In the genomic region with DNA sequence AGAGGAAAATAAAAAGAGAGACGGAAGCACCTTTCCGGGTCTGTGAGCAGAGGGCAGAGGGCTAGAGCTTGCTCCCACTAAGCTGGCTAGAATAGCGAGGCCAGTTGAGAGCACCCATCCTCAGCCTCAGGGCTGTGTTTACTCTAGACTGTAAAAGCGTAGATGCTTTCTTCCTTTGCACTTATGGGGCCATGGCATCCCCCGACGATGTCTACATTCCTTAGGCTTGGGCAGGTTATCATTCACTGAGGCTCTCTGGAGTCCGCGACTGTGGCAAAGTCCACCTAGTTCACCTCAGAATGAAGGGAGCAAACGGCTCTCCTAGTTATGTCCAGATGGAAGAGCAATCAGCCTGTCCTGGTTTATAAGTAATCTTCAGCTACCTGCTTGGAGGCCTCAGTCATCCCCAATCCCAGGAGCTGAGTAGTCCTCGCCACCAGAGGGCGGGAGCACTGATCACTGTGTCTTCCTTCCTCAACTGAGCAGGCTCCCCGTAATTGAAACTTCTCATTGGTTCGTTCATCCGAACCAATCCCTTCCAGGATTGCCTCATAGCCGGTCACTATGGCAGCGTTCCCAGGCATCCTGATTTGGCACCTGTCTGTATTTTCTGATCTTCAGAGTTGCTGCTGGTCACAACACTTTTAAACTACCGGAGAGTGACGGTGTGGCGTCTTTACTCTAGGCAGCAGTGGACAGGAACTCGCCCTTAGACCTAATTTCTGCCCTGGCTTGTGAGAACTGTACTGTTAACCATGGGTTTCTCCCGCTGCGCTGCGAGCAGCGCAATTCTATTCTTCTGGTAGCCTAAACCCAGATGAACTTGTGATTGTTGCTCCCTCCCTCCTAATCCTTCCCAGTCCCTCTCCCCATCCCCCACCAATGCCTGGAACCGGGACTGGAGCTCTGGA, we compare ENCODE assay signal across 9 mouse cellular contexts. TPM values are rescaled to one million over a fixed set of nuclear protein-coding genes. Genes with fewer than 3 reads are reported as not detected.
DNase-seq lines count a peak whose midpoint lies in the region; ATAC-seq and TF ChIP-seq lines count a peak whose summit lies in the region.
"Had no signal": no experiment of that assay in that cellular context is flagged by ENCODE, and none has a peak within 500 bp of the region (broad histone marks: within the 10 kb centered on the region; RNA-seq: fewer than 3 reads in every experiment).

No protein-coding gene starts in this region.

- H3K36me3 ChIP-seq in forebrain, embryonic 14.5 days (ENCODE audit: control insufficient read depth, insufficient read depth, low read length): no peaks in the 10 kb centered on the region
- no peaks in the 10 kb centered on the region for H3K36me3 ChIP-seq in heart, postnatal 0 days (replicated peaks; ENCODE audit: control insufficient read depth, insufficient read depth, low read length)
- H3K36me3 ChIP-seq in liver, embryonic 12.5 days: no peaks in the 10 kb centered on the region
- H3K36me3 ChIP-seq in stomach, embryonic 14.5 days (ENCODE audit: control insufficient read depth, insufficient read depth, low read length): no peaks in the 10 kb centered on the region

- peak overlapping the region; percentile 72 for H3K4me2 ChIP-seq in forebrain, embryonic 14.5 days (ENCODE audit: low read length)
- peak overlapping the region; percentile 65 for H3K4me2 ChIP-seq in heart, postnatal 0 days (ENCODE audit: low read depth, low read length)
- peak overlapping the region; percentile 62 for H3K4me2 ChIP-seq in liver, embryonic 12.5 days
- H3K4me2 ChIP-seq in stomach, embryonic 14.5 days (replicated peaks; ENCODE audit: low read depth, low read length): peak overlapping the region; percentile 76

- peak; percentile 96 for ATAC-seq in forebrain, embryonic 14.5 days
- peak; percentile 94 for ATAC-seq in heart, postnatal 0 days (ENCODE audit: insufficient read depth, low read depth)
- ATAC-seq in liver, embryonic 12.5 days: peak; percentile 54; the same call in 1 of the 2 replicates
- peak; percentile 85 for ATAC-seq in stomach, embryonic 14.5 days (ENCODE audit: insufficient number of reproducible peaks, insufficient read depth, low FRiP score, low read depth)
- ATAC-seq: Patski had no signal

- no peaks in the 10 kb centered on the region for H3K9me3 ChIP-seq in forebrain, embryonic 14.5 days (replicated peaks; ENCODE audit: control insufficient read depth, low read length)
- no peaks in the 10 kb centered on the region for H3K9me3 ChIP-seq in heart, postnatal 0 days (replicated peaks; ENCODE audit: control insufficient read depth, low read length)
- H3K9me3 ChIP-seq in liver, embryonic 12.5 days (replicated peaks): no peaks in the 10 kb centered on the region
- H3K9me3 ChIP-seq in stomach, embryonic 14.5 days (ENCODE audit: control insufficient read depth, low read depth, low read length): no peaks in the 10 kb centered on the region

- peak; percentile 80 for TF ChIP-seq CTCF in heart, postnatal 0 days (IDR thresholded peaks at IDR 0.05; ENCODE audit: low read depth)

- peaks cover 8% of the 10 kb centered on the region for H3K4me1 ChIP-seq in forebrain, embryonic 14.5 days (ENCODE audit: control insufficient read depth, insufficient read depth, low read length)
- H3K4me1 ChIP-seq in heart, postnatal 0 days (ENCODE audit: control insufficient read depth, insufficient read depth): peaks cover 7% of the 10 kb centered on the region; the same call in 1 of the 2 replicates
- peaks cover 8% of the 10 kb centered on the region; the same call in 1 of the 2 replicates for H3K4me1 ChIP-seq in liver, embryonic 12.5 days
- H3K4me1 ChIP-seq in stomach, embryonic 14.5 days (ENCODE audit: control insufficient read depth, insufficient read depth, low read length): peaks cover 4% of the 10 kb centered on the region; the same call in 1 of the 2 replicates

- H3K27ac ChIP-seq in forebrain, embryonic 14.5 days (ENCODE audit: low read depth, low read length): no peak overlapping the region
- H3K27ac ChIP-seq in heart, postnatal 0 days (ENCODE audit: low read depth): no peak overlapping the region
- no peak overlapping the region for H3K27ac ChIP-seq in liver, embryonic 12.5 days
- H3K27ac ChIP-seq in stomach, embryonic 14.5 days (ENCODE audit: low read length): no peak overlapping the region

- peak overlapping the region; percentile 55 for H3K9ac ChIP-seq in forebrain, embryonic 14.5 days (ENCODE audit: low read length)
- 0 out of 2 replicates have a peak overlapping the region, but pooled peaks have one; percentile 36 for H3K9ac ChIP-seq in heart, postnatal 0 days (replicated peaks; ENCODE audit: low read depth, low read length)
- H3K9ac ChIP-seq in liver, embryonic 12.5 days: no peak overlapping the region
- 0 out of 2 replicates have a peak overlapping the region, but pooled peaks have one; percentile 18 for H3K9ac ChIP-seq in stomach, embryonic 14.5 days (replicated peaks; ENCODE audit: low read depth, low read length)

- DNase-seq in CD8-positive naive resting alpha-beta T cell, adult 2 months (ENCODE audit: low read depth in 2 of 2, low spot score in 2 of 2): peak; percentile 1 to 2
- DNase-seq in cerebellum, adult 11-12 months: peak; percentile 42
- peak; percentile 90 for DNase-seq in forebrain, embryonic 14.5 days (ENCODE audit: low spot score)
- peak; percentile 90 for DNase-seq in heart, postnatal 0 days (ENCODE audit: low spot score)
- peak; percentile 92 to 96 for DNase-seq in kidney, postnatal 25 days
- peak; percentile 2 to 33 for DNase-seq in natural killer cell, adult 2 months (ENCODE audit: low spot score in 2 of 2)

- peak overlapping the region; percentile 30 for H3K4me3 ChIP-seq in forebrain, embryonic 14.5 days (ENCODE audit: low read depth, low read length)
- H3K4me3 ChIP-seq in heart, postnatal 0 days (ENCODE audit: low read depth, low read length): peak overlapping the region; percentile 46
- peak overlapping the region; percentile 39 for H3K4me3 ChIP-seq in liver, embryonic 12.5 days
- peak overlapping the region; percentile 32 for H3K4me3 ChIP-seq in stomach, embryonic 14.5 days (ENCODE audit: low read depth, low read length)

- TF ChIP-seq EP300 in heart, postnatal 0 days (IDR thresholded peaks at IDR 0.05; ENCODE audit: low read depth): no peak

- WGBS in forebrain, embryonic 14.5 days: 23% methylated on average over 25 of the region's 25 CpGs
- WGBS in heart, postnatal 0 days: 25% methylated on average over 25 of the region's 25 CpGs
- WGBS in liver, embryonic 12.5 days (ENCODE audit: insufficient replicate concordance): 24% methylated on average over 25 of the region's 25 CpGs
- 20% methylated on average over 25 of the region's 25 CpGs for WGBS in stomach, embryonic 14.5 days

- H3K27me3 ChIP-seq in forebrain, embryonic 14.5 days (replicated peaks; ENCODE audit: control insufficient read depth, insufficient read depth, low read length): no peaks in the 10 kb centered on the region
- H3K27me3 ChIP-seq in heart, postnatal 0 days (ENCODE audit: control insufficient read depth, insufficient read depth, low read length): no peaks in the 10 kb centered on the region
- 0 out of 2 replicates have a peak, but pooled peaks cover 6% of the 10 kb centered on the region for H3K27me3 ChIP-seq in liver, embryonic 12.5 days (replicated peaks)
- no peaks in the 10 kb centered on the region for H3K27me3 ChIP-seq in stomach, embryonic 14.5 days (ENCODE audit: control insufficient read depth, insufficient read depth, low read length)
- H3K27me3 ChIP-seq: Patski had no signal

RNA-seq across cellular contexts. Expression of a gene that starts 23.2 kb away (rescaled TPM):
- 0.36 and 0.55 TPM in 2 replicates for polyA plus RNA-seq in forebrain, embryonic 14.5 days (2014; fragmentation: Nextera tagmentation; extraction: Ambion mirVana)
- total RNA-seq in heart, postnatal 0 days (2014; rRNA removed; ENCODE audit: low replicate concordance): 1.4 and 1.6 TPM in 2 replicates
- polyA plus RNA-seq in heart, postnatal 0 days (2015; fragmentation: Nextera tagmentation; extraction: Ambion mirVana): 4.2 and 6.2 TPM in 2 replicates
- 0.64 and 0.73 TPM in 2 replicates for polyA plus RNA-seq in liver, embryonic 12.5 days (2016; fragmentation: Nextera tagmentation; extraction: Ambion mirVana)
- polyA plus RNA-seq in stomach, embryonic 14.5 days (2014; fragmentation: Nextera tagmentation; extraction: Ambion mirVana): 10.5 and 12.0 TPM in 2 replicates

RNA-seq across cellular contexts. Expression of a gene that starts 55.4 kb away (rescaled TPM):
- not detected in 2 replicates for polyA plus RNA-seq in forebrain, embryonic 14.5 days (2014; fragmentation: Nextera tagmentation; extraction: Ambion mirVana)
- not detected in 2 replicates for total RNA-seq in heart, postnatal 0 days (2014; rRNA removed; ENCODE audit: low replicate concordance)
- not detected in 2 replicates for polyA plus RNA-seq in heart, postnatal 0 days (2015; fragmentation: Nextera tagmentation; extraction: Ambion mirVana)
- polyA plus RNA-seq in liver, embryonic 12.5 days (2016; fragmentation: Nextera tagmentation; extraction: Ambion mirVana): not detected in 2 replicates
- polyA plus RNA-seq in stomach, embryonic 14.5 days (2014; fragmentation: Nextera tagmentation; extraction: Ambion mirVana): not detected in 2 replicates
- polyA plus RNA-seq: Patski had no signal

Comparison
In these comparisons a context has a peak if more than half of its experiments do, and no peak if none do; other contexts are left out.
1. DNase-seq: peak in every context shown above with its lines; median percentile 94 in kidney, postnatal 25 days; 90 in forebrain, embryonic 14.5 days; 90 in heart, postnatal 0 days; 42 in cerebellum, adult 11-12 months; 18 in natural killer cell, adult 2 months; 2 in CD8-positive naive resting alpha-beta T cell, adult 2 months.